Mouse (Mus musculus) midbrain, embryonic 14.5 days (tissue): ENCODE measurements at regions not wholly inside any gene's neighbourhood (a gene's known extent, or its start where the extent isn't known, plus 50 kb on each side); places are given as distances from the start of the nearest gene placed in this dataset.
A peak's percentile ranks its signal among the peaks of the same experiment; 100 is the strongest.

Experiments
- ATAC-seq: fragments of 200-750 bp; cut with Nextera tagmentation; 2 replicates; pipeline ENCODE4 v1.8.0; 2017; ENCODE audit warnings: moderate number of reproducible peaks, moderate library complexity; ENCODE audit not compliant: low FRiP score, low TSS enrichment
- DNase-seq: peaks from one replicate; pipeline ENCODE4 v3.0.0-alpha.2; 2015
- H3K27ac ChIP-seq: fragments of 300-500 bp; sonication (generic); replicated peaks from 2 replicates; pipeline ENCODE4 v1.5.1; 2014; ENCODE audit warnings: mild to moderate bottlenecking, low read depth, low read length, moderate library complexity
- H3K27me3 ChIP-seq: fragments of 300-500 bp; sonication (generic); 2 replicates; pipeline ENCODE4 v1.6.1; 2014; ENCODE audit warnings: low read length, control low read depth, mixed read lengths; ENCODE audit not compliant: control insufficient read depth, insufficient read depth
- H3K36me3 ChIP-seq: fragments of 300-500 bp; sonication (generic); 2 replicates; pipeline ENCODE4 v1.6.1; 2014; ENCODE audit warnings: low read length, control low read depth; ENCODE audit not compliant: control insufficient read depth, insufficient read depth
- H3K4me1 ChIP-seq: fragments of 300-500 bp; sonication (generic); 2 replicates; pipeline ENCODE4 v1.6.1; 2014; ENCODE audit warnings: mild to moderate bottlenecking, antibody characterized with exemption, low read length, control low read depth; ENCODE audit not compliant: control insufficient read depth, insufficient read depth
- H3K4me2 ChIP-seq: fragments of 300-500 bp; sonication (generic); 2 replicates; pipeline ENCODE4 v1.6.1; 2014; ENCODE audit warnings: mild to moderate bottlenecking, low read length, moderate library complexity
- H3K4me3 ChIP-seq: fragments of 300-500 bp; sonication (generic); replicated peaks from 2 replicates; pipeline ENCODE4 v1.5.1; 2014; ENCODE audit warnings: low read depth, low read length
- H3K9ac ChIP-seq: fragments of 300-500 bp; sonication (generic); replicated peaks from 2 replicates; pipeline ENCODE4 v1.6.1; 2014; ENCODE audit warnings: mild to moderate bottlenecking, low read length, moderate library complexity
- H3K9me3 ChIP-seq: fragments of 300-500 bp; sonication (generic); 2 replicates; pipeline ENCODE4 v1.6.1; 2016; ENCODE audit warnings: low read length, control low read depth, mixed read lengths; ENCODE audit not compliant: control insufficient read depth
- WGBS: fragments of 180-500 bp; shearing (Covaris S2); extraction: QIAGEN DNeasy Blood & Tissue Kit; methylation state at CpG from one replicate; pipeline ENCODE4 v1.1.7; 2014; 5-methylcytosine and 5-hydroxymethylcytosine counted together

DNA sequence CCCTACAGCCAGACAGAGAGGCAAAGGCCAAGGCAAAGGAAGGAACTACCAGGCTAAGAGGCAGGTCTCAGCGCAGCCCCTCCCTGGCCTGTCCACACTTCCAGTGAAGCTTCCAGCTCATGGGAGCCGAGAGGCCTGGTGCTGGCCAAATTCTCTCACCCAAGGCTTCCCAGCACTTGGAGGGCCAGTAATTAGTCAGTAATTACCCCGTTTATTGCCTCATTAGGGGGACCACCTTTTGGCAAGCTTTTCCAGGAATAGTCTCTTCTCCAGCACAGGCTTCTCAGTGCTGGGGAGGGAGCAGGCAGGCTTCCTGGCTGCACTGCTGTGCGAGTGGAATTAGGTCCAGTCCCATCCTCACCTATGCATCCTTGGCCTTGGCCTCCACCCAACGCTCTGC lies 252.8 kb upstream of the Nxpe4 start:
- Histone ChIP-seq H3K4me1 (peaks cover 35% of the 10 kb centered on the region), H3K4me2 (no peak overlapping the region), H3K9ac (no peak overlapping the region), H3K9me3 (no peaks in the 10 kb centered on the region), H3K36me3 (no peaks in the 10 kb centered on the region), H3K27ac (no peak overlapping the region), H3K4me3 (no peak overlapping the region), H3K27me3 (no peaks in the 10 kb centered on the region)
- DNase-seq (no peak), ATAC-seq (no peak)
- WGBS, result 85% methylated on average over 5 of the region's 5 CpGs

DNA sequence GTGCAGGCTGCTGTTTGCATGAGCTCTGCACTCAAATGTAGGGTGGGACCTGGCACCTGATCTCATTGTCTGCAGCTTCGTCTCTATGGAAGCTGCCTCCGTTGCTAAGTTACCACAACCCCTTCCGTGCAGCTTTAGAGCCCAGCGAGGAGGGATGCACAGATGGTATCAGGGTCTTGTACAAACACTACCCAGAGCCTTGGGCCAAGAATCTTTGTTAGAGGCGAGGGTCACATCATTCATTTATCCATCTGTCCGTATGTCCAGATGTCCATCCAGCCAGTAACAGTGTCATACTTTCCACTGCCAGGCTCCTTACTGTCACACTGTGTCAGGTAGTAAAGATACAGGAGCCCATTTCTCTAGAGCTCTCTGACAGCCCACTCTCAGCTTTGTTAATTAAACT lies 251.3 kb upstream of the Nxpe4 start:
- H3K36me3 ChIP-seq, result no peaks in the 10 kb centered on the region
- ATAC-seq (peak; percentile 84), DNase-seq (peak; percentile 85)
- H3K27ac ChIP-seq, result peak overlapping the region; percentile 80
- no peaks in the 10 kb centered on the region for H3K9me3 ChIP-seq
- peaks cover 21% of the 10 kb centered on the region for H3K4me1 ChIP-seq
- no peak overlapping the region for H3K9ac ChIP-seq
- H3K27me3 ChIP-seq, result no peaks in the 10 kb centered on the region
- 4% methylated on average over 6 of the region's 6 CpGs for whole genome bisulfite sequencing
- 0 out of 2 replicates have a peak overlapping the region, but pooled peaks have one; percentile 13 for H3K4me2 ChIP-seq
- no peak overlapping the region for H3K4me3 ChIP-seq

GRCm38 (mm10) chr9:47912823-47913222 lies 249.0 kb upstream of the Nxpe4 start:
- H3K9me3 ChIP-seq, result no peaks in the 10 kb centered on the region
- no peak overlapping the region for H3K4me2 ChIP-seq
- H3K27ac ChIP-seq, result no peak overlapping the region
- H3K27me3 ChIP-seq, result no peaks in the 10 kb centered on the region
- ATAC-seq, result no peak
- no peak overlapping the region for H3K4me3 ChIP-seq
- WGBS, result 82% methylated on average over 5 of the region's 5 CpGs
- DNase-seq, result no peak
- H3K9ac ChIP-seq, result no peak overlapping the region
- H3K4me1 ChIP-seq, result peaks cover 16% of the 10 kb centered on the region
- H3K36me3 ChIP-seq, result no peaks in the 10 kb centered on the region

DNA sequence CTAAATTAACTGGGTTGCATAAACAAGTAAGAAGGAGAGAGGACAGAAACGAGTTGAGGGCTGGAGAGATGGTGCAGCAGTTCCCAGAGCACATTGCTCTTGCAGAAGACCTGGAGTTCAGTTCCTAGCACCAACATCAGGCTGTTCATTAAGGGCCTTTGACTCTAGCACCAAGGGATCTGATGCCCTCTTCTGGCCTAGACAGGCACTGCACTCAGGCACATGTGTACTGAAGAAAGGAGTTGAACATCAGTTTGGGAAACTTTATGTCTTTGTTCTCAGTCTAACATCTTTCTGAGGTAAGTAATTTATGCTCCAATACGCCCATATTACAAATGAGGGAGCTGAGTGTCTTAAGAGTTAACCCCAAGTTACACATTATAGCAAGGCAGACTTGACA lies 226.5 kb upstream of the Nxpe4 start:
- no peak overlapping the region for H3K4me3 ChIP-seq
- peaks cover 14% of the 10 kb centered on the region for H3K4me1 ChIP-seq
- H3K4me2 ChIP-seq, result no peak overlapping the region
- DNase-seq (no peak), ATAC-seq (no peak)
- no peak overlapping the region for H3K9ac ChIP-seq
- no peak overlapping the region for H3K27ac ChIP-seq
- no peaks in the 10 kb centered on the region for H3K36me3 ChIP-seq
- H3K27me3 ChIP-seq, result peaks cover 4% of the 10 kb centered on the region; the same call in 1 of the 2 replicates
- 85% methylated on average over 2 of the region's 2 CpGs for WGBS
- H3K9me3 ChIP-seq, result no peaks in the 10 kb centered on the region

GRCm38 (mm10) chr9:47935957-47936457 lies 225.8 kb upstream of the Nxpe4 start:
- peaks cover 14% of the 10 kb centered on the region for H3K4me1 ChIP-seq
- ATAC-seq (no peak; the same call in 1 of the 2 replicates), DNase-seq (peak; percentile 75)
- no peaks in the 10 kb centered on the region for H3K9me3 ChIP-seq
- H3K27me3 ChIP-seq, result peaks cover 4% of the 10 kb centered on the region; the same call in 1 of the 2 replicates
- WGBS, result 18% methylated on average over 7 of the region's 7 CpGs
- no peak overlapping the region for H3K4me2 ChIP-seq
- H3K27ac ChIP-seq, result 0 out of 2 replicates have a peak overlapping the region, but pooled peaks have one; percentile 15
- no peak overlapping the region for H3K4me3 ChIP-seq
- H3K9ac ChIP-seq, result no peak overlapping the region
- no peaks in the 10 kb centered on the region for H3K36me3 ChIP-seq

DNA sequence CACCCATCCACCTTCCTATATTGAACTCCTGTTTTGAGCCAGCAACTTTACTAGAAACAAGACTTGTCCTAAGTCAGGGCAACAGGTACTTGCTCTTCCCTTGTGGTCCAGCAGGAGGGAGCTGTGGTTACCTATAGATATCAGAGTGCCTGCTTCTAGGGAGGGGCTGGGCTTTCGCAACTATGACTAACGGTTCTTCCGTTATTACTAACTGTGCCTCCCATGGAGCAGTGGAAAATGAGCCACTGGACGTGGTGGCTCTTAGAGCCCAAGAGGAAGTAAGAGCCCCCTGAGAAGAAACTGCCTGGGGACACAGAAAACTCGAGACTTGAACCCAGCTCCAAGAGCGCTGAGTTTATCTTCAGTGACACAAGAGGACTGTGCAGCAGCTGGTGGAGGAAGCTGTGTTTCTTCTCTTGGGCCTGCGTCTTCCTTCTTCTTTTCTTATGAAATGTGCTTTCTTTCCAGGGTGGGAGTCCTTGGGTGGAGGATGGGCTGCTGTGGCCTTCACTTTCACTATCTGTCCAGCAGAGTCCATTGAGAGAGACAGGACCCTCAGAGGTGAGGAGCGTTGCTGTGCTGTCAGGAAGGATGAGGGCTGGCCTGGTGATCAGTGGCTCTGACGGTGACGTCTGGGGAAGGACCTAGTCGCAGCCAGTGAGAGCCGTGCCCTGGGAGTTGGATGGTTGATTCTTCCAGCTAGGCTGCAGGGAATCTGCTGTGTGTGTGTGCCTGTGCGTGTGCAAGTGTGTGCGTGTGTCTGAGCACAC lies 222.7 kb upstream of the Nxpe4 start:
- Histone ChIP-seq H3K4me3 (no peak overlapping the region), H3K27ac (no peak overlapping the region), H3K36me3 (no peaks in the 10 kb centered on the region), H3K9ac (no peak overlapping the region), H3K9me3 (no peaks in the 10 kb centered on the region), H3K4me2 (no peak overlapping the region), H3K4me1 (peaks cover 23% of the 10 kb centered on the region), H3K27me3 (peaks cover 4% of the 10 kb centered on the region; the same call in 1 of the 2 replicates)
- WGBS, result 80% methylated on average over 14 of the region's 14 CpGs
- no peak for DNase-seq
- ATAC-seq, result no peak

DNA sequence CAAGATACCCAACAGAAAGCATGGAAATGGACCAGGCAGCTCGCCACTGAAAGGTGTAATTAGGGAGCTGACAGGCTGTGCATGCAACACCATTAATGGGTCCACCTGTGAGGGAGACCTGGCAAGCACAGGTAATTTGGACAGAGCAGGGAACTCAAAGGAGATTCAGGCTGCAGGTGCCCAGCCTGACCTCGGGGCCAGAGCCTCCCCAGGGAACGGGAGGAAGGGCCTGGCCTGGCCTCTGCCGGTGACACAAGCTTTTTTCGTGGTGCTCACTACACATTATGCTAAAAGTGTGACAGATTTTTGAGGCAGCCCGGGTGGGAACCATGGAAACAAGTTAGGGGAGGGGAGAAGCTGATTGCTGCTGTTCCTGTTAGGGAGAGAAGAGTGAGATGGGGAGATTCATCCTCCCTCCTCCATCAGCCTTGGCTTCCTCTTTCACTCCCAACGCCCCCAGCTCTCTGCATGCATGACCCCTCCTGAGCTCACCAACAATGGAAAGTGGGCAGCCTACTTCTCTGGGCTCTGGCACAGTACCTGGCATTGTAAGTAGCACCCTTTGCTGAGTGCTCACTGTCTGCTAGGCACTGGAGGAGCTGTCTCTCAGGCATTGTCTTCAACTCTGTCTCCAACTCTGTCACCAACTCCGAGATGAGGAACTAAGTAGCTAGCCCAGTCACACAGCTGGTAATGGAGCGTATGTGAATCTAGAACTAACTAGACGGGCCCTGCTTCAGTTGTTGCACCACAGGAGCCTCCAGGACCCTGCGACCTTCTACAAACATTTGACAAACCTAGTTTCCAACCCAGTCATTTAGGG lies 218.9 kb upstream of the Nxpe4 start:
- Histone ChIP-seq H3K36me3 (no peaks in the 10 kb centered on the region), H3K27me3 (peaks cover 4% of the 10 kb centered on the region; the same call in 1 of the 2 replicates), H3K9me3 (no peaks in the 10 kb centered on the region), H3K27ac (no peak overlapping the region), H3K4me3 (no peak overlapping the region), H3K4me1 (peaks cover 9% of the 10 kb centered on the region; the same call in 1 of the 2 replicates), H3K4me2 (no peak overlapping the region), H3K9ac (no peak overlapping the region)
- 23% methylated on average over 11 of the region's 11 CpGs for WGBS
- peak; percentile 66 for DNase-seq
- ATAC-seq, result no peak

- H3K27me3 ChIP-seq, result no peaks in the 10 kb centered on the region
- no peak for DNase-seq
- H3K27ac ChIP-seq, result no peak overlapping the region
- no peaks in the 10 kb centered on the region for H3K36me3 ChIP-seq
- H3K4me1 ChIP-seq, result peaks cover 9% of the 10 kb centered on the region; the same call in 1 of the 2 replicates
- H3K4me3 ChIP-seq, result no peak overlapping the region
- ATAC-seq, result no peak
- H3K9ac ChIP-seq, result no peak overlapping the region
- WGBS, result 76% methylated on average over 7 of the region's 7 CpGs
- no peak overlapping the region for H3K4me2 ChIP-seq
- H3K9me3 ChIP-seq, result no peaks in the 10 kb centered on the region
Measured at GRCm38 (mm10) chr9:47946226-47946625, 215.6 kb upstream of the Nxpe4 start.
